Mouse (Mus musculus) lung, postnatal 25 days (tissue): ENCODE measurements at regions not wholly inside any gene's neighbourhood (a gene's known extent, or its start where the extent isn't known, plus 50 kb on each side); places are given as distances from the start of the nearest gene placed in this dataset.

Source experiments
- DNase-seq: peaks from one replicate; pipeline ENCODE4 v3.0.0; 2022; ENCODE audit warnings: low spot score

DNA sequence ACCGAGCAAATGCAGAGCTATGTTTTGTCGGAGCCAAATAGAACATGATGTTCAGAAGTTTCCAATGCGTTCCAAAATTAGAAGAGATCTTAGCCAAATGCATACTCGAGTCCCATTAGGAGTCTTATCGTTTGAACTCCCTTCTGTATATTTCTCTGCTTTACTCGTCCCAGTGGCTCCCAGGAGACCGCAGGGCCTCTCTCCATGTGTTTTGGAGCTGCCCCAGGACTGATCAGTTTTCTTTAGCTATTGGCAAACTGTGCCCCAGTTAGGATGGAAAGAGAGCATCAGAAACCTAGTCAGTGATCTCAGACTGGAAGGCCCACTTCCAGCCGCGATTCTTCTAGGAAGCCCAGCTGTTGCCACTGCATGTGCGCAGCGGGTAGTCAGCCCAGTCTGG is 152.0 kb upstream of the Serp2 start:
- DNase-seq = peak; percentile 56

DNA sequence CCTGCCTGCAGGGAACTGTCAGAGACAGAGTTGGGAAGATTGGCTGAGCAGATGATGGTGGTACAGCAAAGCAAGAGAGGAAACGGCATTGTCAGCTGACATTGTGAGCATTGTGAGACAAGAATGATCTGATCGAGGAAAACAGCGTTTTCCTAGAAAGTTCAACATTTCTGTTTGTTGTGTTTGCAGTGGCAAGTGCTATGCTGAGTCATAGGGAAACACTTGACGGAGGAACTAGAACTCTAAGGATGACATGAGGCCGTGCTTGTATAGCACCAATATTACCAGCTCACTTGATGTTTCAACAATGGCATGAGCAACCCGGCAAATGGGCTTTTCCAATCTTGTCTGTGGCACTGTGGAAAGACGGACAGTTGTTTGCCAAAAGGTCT is 146.7 kb upstream of the Serp2 start:
- no peak for DNase-seq

DNA sequence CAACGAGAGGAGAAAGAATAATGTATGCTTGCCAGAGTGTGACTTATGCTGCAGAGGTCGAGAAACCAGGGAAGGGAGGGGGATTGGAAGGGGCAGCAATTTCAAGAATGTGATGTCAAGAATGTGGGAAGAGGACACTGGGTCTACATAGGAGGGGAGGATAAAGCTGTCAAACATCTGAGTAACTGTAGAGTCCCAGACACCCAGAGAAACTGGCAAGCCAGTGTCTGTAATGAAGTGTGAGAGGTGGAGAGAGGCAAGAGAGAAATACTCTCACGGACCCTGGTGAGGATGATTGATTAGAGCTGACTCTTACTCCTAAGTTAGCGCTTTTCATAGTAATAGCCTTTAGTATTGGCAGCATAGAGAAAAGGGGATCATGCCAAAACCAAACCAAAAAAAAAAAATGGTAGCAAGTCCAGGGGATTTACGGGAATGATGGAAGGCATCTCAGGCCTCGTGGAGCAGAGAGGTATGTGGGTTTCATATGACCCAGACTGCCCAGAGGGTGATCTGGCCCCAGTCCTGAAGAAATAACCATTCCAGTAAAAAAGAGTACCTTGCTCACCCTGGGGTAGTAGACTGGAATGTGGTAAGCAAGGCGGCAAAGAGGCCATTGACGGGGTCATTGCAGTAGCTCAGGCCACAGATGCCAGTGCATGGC is 146.2 kb upstream of the Serp2 start:
- DNase-seq = peak; percentile 31

DNA sequence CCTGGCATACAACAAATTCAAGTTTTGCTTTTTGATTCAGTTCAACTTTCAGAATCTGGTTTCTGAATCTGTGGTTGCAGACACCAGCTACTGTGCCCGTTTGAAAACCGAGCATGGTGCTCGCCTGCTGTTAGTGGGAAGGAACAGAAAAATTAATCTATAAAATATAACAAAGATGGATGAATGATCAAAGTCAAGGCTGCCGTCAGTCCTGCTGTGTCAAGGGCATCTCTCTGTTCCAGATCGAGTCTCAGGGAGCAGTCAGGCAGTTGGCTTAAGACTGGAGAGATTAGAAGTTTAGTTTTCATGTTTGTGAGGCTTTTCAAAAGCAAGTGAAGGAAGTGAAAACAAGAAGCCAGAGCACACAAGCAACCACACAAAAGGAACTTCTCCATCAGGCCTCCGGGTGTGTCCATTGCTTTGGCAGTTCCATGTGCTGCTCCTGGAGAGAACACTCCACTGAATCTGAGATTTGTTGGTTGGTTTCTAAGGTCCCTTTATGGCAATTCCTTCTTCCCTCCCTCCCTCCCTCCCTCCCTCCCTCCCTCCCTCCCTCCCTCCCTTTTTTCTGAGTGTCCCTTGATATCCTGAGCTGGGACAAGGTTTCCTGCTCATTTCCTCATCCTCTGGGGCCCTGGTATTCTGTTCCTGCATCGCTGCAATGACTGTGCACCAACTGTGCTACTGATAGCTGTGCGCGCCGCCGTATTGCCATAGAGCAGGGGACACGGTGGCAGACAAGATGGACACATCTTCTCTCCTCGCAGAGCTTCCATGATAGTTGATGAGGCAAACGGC is 145.4 kb upstream of the Serp2 start:
- no peak for DNase-seq

DNA sequence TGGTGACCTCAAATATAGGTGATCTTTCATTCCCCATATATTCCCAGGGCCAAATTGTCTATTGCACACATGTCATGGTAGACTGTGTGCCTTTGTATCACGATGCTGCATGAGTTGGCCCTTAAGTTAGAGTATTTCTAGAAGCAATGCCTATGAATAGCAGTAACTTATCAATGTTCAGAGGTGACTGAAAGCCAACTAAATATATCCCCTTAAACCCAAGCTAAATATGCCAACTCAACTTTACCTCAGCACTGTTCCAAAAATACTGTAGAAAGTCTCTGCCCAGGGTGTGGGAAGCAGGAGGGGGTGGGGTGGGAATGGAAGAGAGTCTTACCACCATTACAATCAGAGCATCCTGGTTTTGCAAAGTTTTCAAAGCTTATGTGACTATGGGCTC is 144.6 kb upstream of the Serp2 start:
- no peak for DNase-seq

DNA sequence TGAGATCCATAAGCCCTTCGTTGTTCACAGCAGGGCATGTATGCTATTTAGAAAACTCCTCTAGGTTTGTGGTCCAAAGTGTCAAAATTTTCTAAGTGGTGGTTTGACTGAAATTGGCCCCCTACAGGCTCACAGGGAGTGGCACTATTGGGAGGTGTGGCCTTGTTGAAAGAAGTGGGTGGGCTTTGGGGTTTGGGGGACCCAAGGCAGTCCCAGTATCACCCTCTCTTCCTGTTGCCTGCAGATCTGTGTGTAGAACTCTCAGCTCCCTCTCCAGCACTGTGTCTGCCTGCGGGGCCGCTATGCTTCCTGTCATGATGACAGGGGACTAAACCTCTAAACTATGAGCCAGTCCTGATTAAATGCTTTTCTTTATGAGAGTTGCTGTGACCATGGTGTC is 144.1 kb upstream of the Serp2 start:
- DNase-seq = no peak

DNA sequence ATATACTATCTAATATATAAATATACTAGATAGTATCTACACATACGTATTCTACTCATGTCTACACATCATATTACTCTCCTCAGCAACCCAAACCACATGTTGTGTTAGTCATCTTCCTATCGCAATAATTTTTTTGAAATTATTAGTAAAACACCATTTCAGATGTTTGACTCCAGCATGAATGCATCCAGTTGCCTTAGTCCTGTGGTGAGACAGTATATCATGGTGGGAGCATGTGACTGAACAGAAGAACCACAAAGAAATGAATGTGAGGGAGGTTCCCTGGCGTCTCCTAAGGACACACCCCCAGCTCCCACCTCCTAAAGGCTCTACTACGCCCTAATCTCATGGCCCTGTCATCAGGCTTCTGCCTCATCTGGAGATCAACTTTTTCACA is 143.5 kb upstream of the Serp2 start:
- DNase-seq = no peak

DNA sequence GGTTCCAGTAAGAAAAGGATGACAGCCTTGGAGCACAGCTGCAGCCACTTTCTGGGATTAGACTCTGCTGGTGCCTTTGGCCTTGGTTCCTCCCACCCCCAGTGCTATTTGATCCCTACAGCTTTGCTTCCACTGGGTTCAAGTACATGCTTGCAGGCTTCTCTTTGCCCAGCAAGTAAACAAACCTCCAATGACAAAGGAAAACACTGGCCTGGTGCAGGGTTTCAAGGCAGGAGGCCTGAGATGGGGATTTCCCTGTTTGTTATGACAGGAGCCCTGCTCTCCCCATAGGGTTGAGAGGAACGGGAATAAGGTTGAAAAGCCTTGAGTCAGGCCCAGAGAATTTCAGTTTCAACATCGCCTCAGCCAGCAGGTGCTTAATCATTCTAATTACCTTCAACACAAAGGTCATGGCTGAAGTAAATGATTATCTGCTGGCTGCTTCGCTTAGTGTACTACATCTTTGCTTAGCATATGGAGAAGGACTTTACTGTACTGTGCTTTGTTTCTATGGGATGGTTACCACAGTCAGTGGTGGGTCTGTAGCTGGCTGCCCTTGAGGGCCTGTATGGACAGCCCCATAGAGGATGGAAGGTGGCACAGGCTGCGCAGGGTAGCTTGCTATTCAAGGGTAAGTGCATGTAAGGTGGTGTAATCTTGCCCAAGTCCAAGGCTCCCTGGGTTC is 142.2 kb upstream of the Serp2 start:
- DNase-seq = peak; percentile 50

DNA sequence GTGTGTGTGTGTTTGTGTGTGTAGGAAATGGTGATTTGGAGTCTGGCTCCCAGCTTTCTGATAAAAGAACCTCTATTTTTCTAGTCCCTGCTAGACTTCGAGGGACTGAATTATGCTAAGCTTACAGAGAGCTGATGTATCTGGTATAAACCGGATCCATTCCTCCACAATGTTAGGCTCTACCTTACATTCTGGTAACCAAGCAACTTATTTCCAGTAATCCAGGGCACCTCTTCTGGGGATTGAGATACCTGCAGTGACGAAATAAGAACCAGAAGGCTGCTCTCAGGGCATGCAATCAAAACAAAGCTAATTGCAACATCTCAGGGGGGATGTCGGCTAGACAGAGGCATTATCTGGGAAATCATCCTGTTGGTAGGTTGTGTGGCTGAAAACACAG is 140.0 kb upstream of the Serp2 start:
- no peak for DNase-seq

DNA sequence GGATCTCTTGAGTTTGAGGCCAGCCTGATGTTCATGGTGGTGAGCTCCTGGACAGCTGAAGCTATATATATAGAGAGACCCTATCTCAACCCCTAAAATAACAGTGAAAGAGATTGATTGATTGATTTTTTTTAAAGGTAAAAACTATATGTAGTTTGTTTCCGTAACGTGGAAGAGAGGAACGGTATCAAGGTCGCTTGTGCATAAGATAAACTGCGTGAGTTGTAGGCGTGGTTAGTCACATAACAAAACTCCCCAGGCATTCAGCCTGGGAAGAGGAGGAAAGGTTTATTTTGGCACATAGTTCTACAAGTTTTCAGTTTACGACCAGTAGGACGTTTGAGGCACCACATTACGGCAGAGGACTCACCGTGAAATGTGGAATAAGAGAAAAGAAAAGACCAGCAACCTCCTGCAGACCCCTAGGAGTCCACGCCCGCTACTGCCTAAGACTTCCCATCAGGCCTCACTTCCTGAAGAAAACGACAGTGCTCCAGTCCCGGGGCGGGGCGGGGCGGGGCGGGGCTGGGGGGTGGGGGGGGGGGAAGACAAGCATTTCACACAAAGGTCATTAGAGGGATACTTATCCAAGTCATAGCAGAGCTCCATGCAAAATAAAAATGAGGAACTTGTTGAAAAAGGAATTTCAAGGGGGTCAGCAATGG is 139.1 kb upstream of the Serp2 start:
- no peak for DNase-seq

DNA sequence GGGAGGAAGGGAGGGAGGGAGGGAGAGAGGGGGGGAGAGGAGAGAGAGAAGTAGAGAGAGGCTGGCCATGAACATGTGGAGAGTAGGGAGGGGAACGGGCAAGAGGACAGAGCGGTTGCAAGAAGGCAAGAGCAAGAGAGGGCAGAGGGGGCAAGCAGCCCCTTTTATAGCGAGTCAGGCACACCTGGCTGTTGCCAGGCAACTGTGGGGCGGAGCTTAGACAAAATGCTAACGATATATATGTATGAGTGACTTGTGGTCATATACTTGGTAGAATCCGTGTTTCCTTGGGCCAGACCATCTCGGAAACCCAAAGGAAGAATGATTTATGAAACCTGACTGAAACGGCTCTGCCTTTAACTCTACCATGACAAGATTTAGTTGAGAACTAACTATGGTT is 138.2 kb upstream of the Serp2 start:
- DNase-seq = no peak

DNA sequence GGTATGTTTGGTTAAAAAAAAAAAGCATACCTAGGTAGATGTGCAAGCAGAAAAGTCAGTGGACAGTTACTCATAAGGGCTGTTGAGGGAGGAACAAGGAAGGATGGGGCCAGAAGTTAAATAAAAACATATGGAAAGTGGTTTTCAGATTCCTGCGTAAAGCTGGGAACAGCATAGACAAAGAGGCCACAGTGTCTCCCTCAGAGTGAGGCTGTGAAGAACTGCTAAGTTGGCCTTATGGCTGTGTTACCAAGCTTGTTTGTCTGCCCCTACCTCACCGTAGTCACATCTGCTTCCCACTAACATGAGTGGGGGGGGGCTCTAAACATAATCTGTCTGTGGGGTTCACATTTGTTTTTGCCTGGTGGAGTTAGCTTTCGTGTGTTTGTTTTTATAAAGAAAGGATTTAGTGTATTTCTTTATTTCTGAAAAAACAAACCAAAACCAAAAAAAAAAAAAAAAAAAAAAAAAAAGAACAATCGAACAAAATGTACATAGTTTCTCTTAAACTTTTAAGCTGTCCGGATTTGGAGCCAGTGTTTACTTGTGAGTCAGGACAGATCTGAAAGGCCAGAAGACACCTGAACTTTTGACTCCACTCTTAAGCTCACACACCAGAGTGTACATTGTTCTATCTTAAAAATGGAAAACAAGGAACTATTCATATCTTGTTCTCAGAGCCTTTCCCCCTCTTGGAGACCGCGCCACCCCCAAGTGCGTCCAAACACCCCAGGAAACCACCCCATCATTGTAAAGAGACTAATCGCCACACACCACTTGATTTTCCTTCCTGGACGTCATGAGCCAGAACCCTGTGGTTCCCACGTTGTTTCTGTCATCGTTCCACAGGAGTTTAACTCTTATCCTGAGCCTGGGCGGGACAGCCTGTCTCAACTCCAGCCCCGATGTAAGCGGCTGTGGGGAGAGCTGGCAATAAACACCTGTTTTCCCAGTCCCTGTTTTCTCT is 136.9 kb upstream of the Serp2 start:
- DNase-seq = peak; percentile 50

DNA sequence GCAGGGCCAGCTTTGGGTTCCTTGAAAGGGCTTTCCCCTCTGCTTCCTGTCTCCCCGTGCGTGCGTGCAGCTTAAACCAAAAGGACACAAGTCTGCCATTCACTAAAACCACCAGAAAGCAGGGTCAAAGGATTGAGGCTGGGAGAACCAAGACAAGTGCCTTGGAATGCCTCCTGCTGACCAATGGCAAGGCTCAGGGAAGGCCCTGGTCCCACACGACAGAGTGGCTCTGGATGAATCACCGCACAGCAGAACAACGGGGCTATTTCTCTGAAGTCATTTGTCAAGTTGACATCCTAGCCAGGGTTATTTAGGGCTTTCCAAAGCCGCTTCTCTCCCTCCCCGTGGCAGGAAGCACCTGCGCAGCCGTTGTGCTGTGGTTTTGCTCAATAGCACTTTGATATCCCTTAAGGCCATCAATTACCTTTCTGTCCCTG is 131.3 kb upstream of the Serp2 start:
- no peak for DNase-seq

DNA sequence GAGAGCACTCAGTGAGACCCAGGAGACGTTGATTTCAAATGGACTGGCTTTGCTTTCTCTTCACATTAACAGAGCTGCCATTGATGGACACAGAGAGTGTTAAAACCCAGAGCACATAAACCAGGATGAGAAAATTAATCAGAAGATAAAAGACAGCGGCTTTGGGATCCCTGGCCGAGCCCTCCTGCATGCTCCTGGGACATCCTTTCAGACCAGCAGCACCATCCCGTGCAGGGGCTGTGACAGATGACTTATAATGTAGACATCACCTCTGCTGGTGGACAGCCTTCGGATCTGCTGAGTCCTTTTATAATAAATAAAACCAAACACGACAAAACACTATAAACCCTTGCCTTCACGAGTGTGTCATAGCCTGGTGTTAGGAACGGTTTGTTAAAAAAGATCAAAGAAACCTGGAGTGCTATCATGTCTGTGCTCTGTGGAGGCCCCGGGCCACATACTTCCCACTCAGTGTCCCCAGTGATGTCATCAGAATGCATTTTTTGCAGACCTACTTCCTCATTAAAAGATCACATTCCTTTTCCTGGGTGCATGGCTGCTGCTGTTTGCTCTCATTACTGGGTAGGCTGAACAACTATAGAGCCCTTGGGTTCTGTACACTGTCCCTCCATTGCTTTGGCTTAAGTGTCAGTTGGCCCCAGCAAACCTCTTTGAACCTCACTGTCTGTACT is 130.2 kb upstream of the Serp2 start:
- DNase-seq = no peak

DNA sequence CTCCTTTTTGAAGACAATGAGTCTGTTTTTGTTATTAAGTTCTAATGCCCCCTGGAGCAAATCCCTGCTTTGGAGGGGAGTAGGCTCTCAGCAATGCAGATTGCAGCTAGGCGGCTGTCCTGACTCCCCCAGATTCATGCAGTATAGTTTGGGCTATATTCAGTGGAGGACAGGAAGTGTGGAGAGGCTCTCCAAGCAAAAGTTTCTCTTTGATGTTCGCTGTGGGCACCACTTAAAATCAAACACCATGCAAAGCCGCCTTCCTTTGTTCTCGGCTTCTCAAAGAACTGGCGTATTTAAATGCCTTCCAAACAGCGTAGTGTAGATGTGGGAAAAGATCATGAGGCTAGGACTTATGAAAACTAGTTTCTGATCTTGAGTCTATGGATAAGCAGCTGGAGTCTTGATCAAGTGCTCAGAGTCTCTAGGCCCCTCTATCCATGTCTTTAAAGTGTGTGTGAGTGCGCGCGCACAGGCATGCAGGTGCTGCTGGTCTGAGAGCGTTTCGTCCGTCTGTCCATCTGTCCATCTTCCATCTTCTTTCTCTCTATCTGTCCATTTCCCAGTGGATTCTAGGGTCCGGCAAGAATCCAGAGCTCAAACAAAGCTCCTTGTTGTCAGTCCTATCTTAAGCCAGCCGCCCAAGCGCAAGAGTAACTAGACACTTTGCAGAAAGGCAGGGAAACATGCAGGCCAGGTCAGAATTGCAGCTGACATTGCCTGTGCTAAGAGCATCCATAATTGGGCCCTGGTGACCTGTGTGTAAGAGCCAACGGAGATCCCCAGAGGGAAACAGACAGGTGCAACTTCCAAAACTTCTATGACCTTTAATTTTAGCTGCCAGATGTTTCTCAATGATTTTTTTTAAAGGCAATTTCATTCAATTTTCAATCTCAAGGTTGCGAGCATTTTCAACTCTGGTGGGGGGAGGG is 129.4 kb upstream of the Serp2 start:
- no peak for DNase-seq

DNA sequence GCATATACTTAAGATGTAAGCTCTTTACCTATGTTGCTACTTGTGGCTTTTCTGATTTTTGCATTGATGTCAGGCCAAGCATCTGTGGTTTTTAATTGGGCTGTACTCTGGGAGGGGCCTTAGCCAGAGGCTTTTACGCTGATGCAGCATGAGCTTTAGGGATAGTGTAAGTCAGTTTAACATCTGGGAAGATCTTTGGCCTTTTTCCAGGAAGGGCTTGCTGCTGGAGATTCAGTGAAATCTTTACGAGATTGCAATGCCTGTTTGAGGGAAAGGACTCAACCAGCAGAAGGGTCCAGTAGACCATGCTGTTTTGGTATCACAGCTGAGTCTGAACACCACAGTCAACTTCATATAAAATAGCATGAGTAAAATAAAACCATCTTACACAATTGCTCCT is 127.6 kb upstream of the Serp2 start:
- no peak for DNase-seq

DNA sequence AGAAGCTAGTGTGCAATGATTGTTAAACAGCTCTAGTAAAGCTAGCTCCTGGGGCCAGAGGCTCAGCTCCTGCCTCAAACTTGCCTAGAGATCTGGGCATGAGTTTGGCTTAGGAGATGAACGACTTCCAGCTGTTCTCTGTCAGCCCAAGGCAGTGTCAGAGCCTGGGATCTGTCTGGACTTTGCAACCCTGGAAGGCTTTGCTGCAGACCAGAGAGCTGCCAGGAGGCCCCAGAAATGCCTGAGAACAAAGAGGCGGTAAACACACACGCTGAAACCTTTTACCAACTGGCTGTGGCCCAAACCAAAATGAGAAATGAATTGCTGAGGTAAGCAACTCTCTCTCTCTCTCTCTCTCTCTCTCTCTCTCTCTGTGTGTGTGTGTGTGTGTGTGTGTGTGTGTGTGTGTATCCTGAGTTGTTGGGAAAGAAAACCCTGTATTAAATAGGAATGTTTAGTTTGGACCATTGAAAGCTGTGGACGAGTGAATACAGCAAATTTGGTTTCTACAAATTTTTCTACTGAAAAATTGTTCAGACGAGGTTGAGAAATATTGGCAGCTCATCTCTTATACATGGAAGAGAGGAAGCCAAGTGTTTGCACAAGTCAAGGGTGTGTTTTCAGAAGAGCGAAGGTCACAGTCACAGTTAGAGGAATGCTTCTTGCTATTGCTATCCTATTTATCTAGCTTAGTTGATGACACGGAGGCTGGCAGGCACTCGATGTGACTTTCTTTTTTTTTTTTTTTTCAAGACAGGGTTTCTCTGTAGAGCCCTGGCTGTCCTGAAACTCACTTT is 125.1 kb upstream of the Serp2 start:
- peak; percentile 68 for DNase-seq

DNA sequence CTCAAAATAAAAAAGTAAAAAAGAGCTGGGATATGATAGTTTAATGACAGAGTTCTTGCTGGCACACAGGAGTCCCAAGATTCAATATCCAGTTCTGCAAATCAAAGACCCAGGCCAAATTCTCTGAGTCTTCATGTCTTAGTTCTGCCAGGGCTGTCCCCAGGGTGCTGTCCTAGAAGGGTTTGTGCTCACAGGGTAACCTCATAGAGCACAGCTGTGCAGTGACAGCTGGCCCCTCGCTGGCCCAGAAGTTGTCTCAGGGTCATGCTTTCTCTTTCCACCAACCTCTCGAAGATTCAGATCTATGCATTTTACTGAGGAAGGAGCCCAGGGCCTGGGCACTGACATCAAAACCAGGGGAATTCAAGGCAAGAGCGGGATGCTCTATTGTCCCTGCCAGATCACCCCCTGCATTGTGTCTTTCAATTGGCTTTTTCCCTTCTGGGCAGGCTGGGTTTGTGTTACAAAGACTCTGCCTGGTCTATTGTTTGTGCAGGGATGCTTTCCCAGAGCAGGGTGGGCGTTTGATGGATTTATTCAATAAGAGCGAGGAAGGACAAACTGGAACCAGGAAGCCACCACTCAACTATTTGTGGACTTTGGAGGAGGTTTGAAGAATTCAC is 121.9 kb upstream of the Serp2 start:
- DNase-seq = no peak
